Mouse (Mus musculus): Measurements from ENCODE around the gene Gal3st4. TPM values are rescaled to one million over a fixed set of nuclear protein-coding genes. Genes with fewer than 3 reads are reported as not detected.
"Not testable (repeated sequence)": the region's sequence is repeated elsewhere in the genome, so short reads cannot be mapped to it uniquely, and the experiment has no call there.

Gal3st4 gene
- polyA plus RNA-seq, 1 experiment = 0.63 TPM

GRCm38 (mm10) chr5:138234224-138234623 is 38.4 kb downstream of the Gal3st4 start:
- TF ChIP-seq CTCF (IDR thresholded peaks at IDR 0.05; ENCODE audit: borderline replicate concordance, extremely low read depth, insufficient read depth, insufficient read length) (no peak), POLR2A (IDR thresholded peaks at IDR 0.05; ENCODE audit: borderline replicate concordance, extremely low read depth, insufficient read depth, insufficient read length, poor library complexity, severe bottlenecking) (no peak)
- DNase-seq (ENCODE audit: low read depth) = no peak

- TF ChIP-seq CTCF (IDR thresholded peaks at IDR 0.05; ENCODE audit: borderline replicate concordance, extremely low read depth, insufficient read depth, insufficient read length) = no peak
- TF ChIP-seq POLR2A (IDR thresholded peaks at IDR 0.05; ENCODE audit: borderline replicate concordance, extremely low read depth, insufficient read depth, insufficient read length, poor library complexity, severe bottlenecking) = no peak
- no peak for DNase-seq (ENCODE audit: low read depth)
These were observed 38.9 kb downstream of the Gal3st4 start for GRCm38 (mm10) chr5:138233778-138234177.

GRCm38 (mm10) chr5:138229511-138229910 is 43.1 kb downstream of the Gal3st4 start:
- DNase-seq (ENCODE audit: low read depth) = no peak
- no peak for TF ChIP-seq CTCF (IDR thresholded peaks at IDR 0.05; ENCODE audit: borderline replicate concordance, extremely low read depth, insufficient read depth, insufficient read length)
- TF ChIP-seq POLR2A (IDR thresholded peaks at IDR 0.05; ENCODE audit: borderline replicate concordance, extremely low read depth, insufficient read depth, insufficient read length, poor library complexity, severe bottlenecking) = no peak

GRCm38 (mm10) chr5:138228026-138228425 is 44.6 kb downstream of the Gal3st4 start:
- DNase-seq (ENCODE audit: low read depth) = peak; percentile 5
- TF ChIP-seq POLR2A (IDR thresholded peaks at IDR 0.05; ENCODE audit: borderline replicate concordance, extremely low read depth, insufficient read depth, insufficient read length, poor library complexity, severe bottlenecking) = no peak
- TF ChIP-seq CTCF (IDR thresholded peaks at IDR 0.05; ENCODE audit: borderline replicate concordance, extremely low read depth, insufficient read depth, insufficient read length) = peak; percentile 45; the same call in 1 of the 2 replicates

GRCm38 (mm10) chr5:138227367-138227766 is 45.3 kb downstream of the Gal3st4 start:
- no peak for DNase-seq (ENCODE audit: low read depth)
- TF ChIP-seq POLR2A (IDR thresholded peaks at IDR 0.05; ENCODE audit: borderline replicate concordance, extremely low read depth, insufficient read depth, insufficient read length, poor library complexity, severe bottlenecking) = no peak
- TF ChIP-seq CTCF (IDR thresholded peaks at IDR 0.05; ENCODE audit: borderline replicate concordance, extremely low read depth, insufficient read depth, insufficient read length) = no peak

- DNase-seq (ENCODE audit: low read depth) = no peak
- TF ChIP-seq POLR2A (IDR thresholded peaks at IDR 0.05; ENCODE audit: borderline replicate concordance, extremely low read depth, insufficient read depth, insufficient read length, poor library complexity, severe bottlenecking) = no peak
- no peak for TF ChIP-seq CTCF (IDR thresholded peaks at IDR 0.05; ENCODE audit: borderline replicate concordance, extremely low read depth, insufficient read depth, insufficient read length)
These were observed 46.1 kb downstream of the Gal3st4 start for GRCm38 (mm10) chr5:138226491-138226890.

- no peak for DNase-seq (ENCODE audit: low read depth)
- TF ChIP-seq POLR2A (IDR thresholded peaks at IDR 0.05; ENCODE audit: borderline replicate concordance, extremely low read depth, insufficient read depth, insufficient read length, poor library complexity, severe bottlenecking) (no peak), CTCF (IDR thresholded peaks at IDR 0.05; ENCODE audit: borderline replicate concordance, extremely low read depth, insufficient read depth, insufficient read length) (no peak)
These were observed 46.9 kb downstream of the Gal3st4 start, which contains the start of gene Nxpe5 for GRCm38 (mm10) chr5:138225700-138226099. Gene Nxpe5 (plus strand): TSS chr5:138225898.

- peak; percentile 1 for DNase-seq (ENCODE audit: low read depth)
- TF ChIP-seq POLR2A (IDR thresholded peaks at IDR 0.05; ENCODE audit: borderline replicate concordance, extremely low read depth, insufficient read depth, insufficient read length, poor library complexity, severe bottlenecking) (no peak), CTCF (IDR thresholded peaks at IDR 0.05; ENCODE audit: borderline replicate concordance, extremely low read depth, insufficient read depth, insufficient read length) (no peak)
These were observed 49.4 kb downstream of the Gal3st4 start for GRCm38 (mm10) chr5:138223287-138223686.

- peak; percentile 76 for DNase-seq (ENCODE audit: low read depth)
- TF ChIP-seq POLR2A (IDR thresholded peaks at IDR 0.05; ENCODE audit: borderline replicate concordance, extremely low read depth, insufficient read depth, insufficient read length, poor library complexity, severe bottlenecking) (no peak), CTCF (IDR thresholded peaks at IDR 0.05; ENCODE audit: borderline replicate concordance, extremely low read depth, insufficient read depth, insufficient read length) (peak; percentile 85)
These were observed 50.5 kb downstream of the Gal3st4 start for GRCm38 (mm10) chr5:138222111-138222510.

GRCm38 (mm10) chr5:138219864-138220263 is 52.8 kb downstream of the Gal3st4 start:
- TF ChIP-seq CTCF (IDR thresholded peaks at IDR 0.05; ENCODE audit: borderline replicate concordance, extremely low read depth, insufficient read depth, insufficient read length) = no peak
- TF ChIP-seq POLR2A (IDR thresholded peaks at IDR 0.05; ENCODE audit: borderline replicate concordance, extremely low read depth, insufficient read depth, insufficient read length, poor library complexity, severe bottlenecking) = no peak
- no peak for DNase-seq (ENCODE audit: low read depth)

GRCm38 (mm10) chr5:138216632-138217031 is 56.0 kb downstream of the Gal3st4 start:
- not testable (repeated sequence) for DNase-seq (ENCODE audit: low read depth)

Other genes with a start within 250 kb of the Gal3st4 start
- not detected in 2 replicates for gene Smok3c, start 219.6 kb downstream of the Gal3st4 start, polyA plus RNA-seq (2012; rRNA removed)
- gene Zkscan1, start 187.8 kb downstream of the Gal3st4 start, polyA plus RNA-seq (2012; rRNA removed) = 15.8 and 24.1 TPM in 2 replicates
- 63.8 and 66.3 TPM in 2 replicates for gene Zscan21, start 155.9 kb downstream of the Gal3st4 start, polyA plus RNA-seq (2012; rRNA removed)
- 10.3 and 11.9 TPM in 2 replicates for gene Zfp113, start 117.1 kb downstream of the Gal3st4 start, polyA plus RNA-seq (2012; rRNA removed)
- gene Cops6, start 111.8 kb downstream of the Gal3st4 start, polyA plus RNA-seq (2012; rRNA removed) = 134 and 144 TPM in 2 replicates
- 60.2 and 77.6 TPM in 2 replicates for gene Ap4m1, start 100.8 kb downstream of the Gal3st4 start, polyA plus RNA-seq (2012; rRNA removed)
- gene Mcm7, start 100.4 kb downstream of the Gal3st4 start, polyA plus RNA-seq (2012; rRNA removed) = 111 and 146 TPM in 2 replicates
- 89.7 and 128 TPM in 2 replicates for gene Taf6, start 85.4 kb downstream of the Gal3st4 start, polyA plus RNA-seq (2012; rRNA removed)
- gene Cnpy4, start 85.4 kb downstream of the Gal3st4 start, polyA plus RNA-seq (2012; rRNA removed) = 20.6 and 22.7 TPM in 2 replicates
- 10.3 and 11.8 TPM in 2 replicates for gene Mblac1, start 78.5 kb downstream of the Gal3st4 start, polyA plus RNA-seq (2012; rRNA removed)
- 0.03 and 0.04 TPM in 2 replicates for gene Nxpe5, start 46.9 kb downstream of the Gal3st4 start, polyA plus RNA-seq (2012; rRNA removed)
- 120 and 151 TPM in 2 replicates for gene Lamtor4, start 17.4 kb downstream of the Gal3st4 start, polyA plus RNA-seq (2012; rRNA removed)
- 131 and 172 TPM in 2 replicates for gene BC037034, start 8.8 kb downstream of the Gal3st4 start, polyA plus RNA-seq (2012; rRNA removed)
- gene Gm43720, start 7.1 kb upstream of the Gal3st4 start, polyA plus RNA-seq (2012; rRNA removed) = 0.44 and 0.48 TPM in 2 replicates
- 564 and 797 TPM in 2 replicates for gene Gpc2, start 7.2 kb upstream of the Gal3st4 start, polyA plus RNA-seq (2012; rRNA removed)
- 19.6 TPM in 2 replicates for gene Stag3, start 7.4 kb upstream of the Gal3st4 start, polyA plus RNA-seq (2012; rRNA removed)
- 0.06 and 0.25 TPM in 2 replicates for gene Pvrig, start 69.1 kb upstream of the Gal3st4 start, polyA plus RNA-seq (2012; rRNA removed)
- 32.1 and 39.5 TPM in 2 replicates for gene Zfp157, start 168.6 kb upstream of the Gal3st4 start, polyA plus RNA-seq (2012; rRNA removed)

All from brain, embryonic 14.5 days (tissue).